Mouse (Mus musculus): Measurements from ENCODE around the gene Prss33. TPM values are rescaled to one million over a fixed set of nuclear protein-coding genes. Genes with fewer than 3 reads are reported as not detected.
A peak's percentile ranks its signal among the peaks of the same experiment; 100 is the strongest.

Prss33 gene
- polyA plus RNA-seq, 1 experiment from 2014 or later: not detected

GRCm38 (mm10) chr17:23853292-23853691 is 17.4 kb upstream of the Prss33 start:
- 38% methylated on average over 5 of the region's 5 CpGs for WGBS
- H3K4me3 ChIP-seq: no peak overlapping the region
- no peak overlapping the region for H3K27ac ChIP-seq
- ATAC-seq (replicated peaks; ENCODE audit: insufficient number of reproducible peaks, insufficient read depth, low FRiP score, low read depth): no peak
- H3K9ac ChIP-seq: no peak overlapping the region
- H3K27me3 ChIP-seq: no peaks in the 10 kb centered on the region
- no peaks in the 10 kb centered on the region for H3K36me3 ChIP-seq
- H3K4me2 ChIP-seq: no peak overlapping the region
- H3K4me1 ChIP-seq (replicated peaks): peaks cover 6% of the 10 kb centered on the region
- no peaks in the 10 kb centered on the region for H3K9me3 ChIP-seq (replicated peaks)

DNA sequence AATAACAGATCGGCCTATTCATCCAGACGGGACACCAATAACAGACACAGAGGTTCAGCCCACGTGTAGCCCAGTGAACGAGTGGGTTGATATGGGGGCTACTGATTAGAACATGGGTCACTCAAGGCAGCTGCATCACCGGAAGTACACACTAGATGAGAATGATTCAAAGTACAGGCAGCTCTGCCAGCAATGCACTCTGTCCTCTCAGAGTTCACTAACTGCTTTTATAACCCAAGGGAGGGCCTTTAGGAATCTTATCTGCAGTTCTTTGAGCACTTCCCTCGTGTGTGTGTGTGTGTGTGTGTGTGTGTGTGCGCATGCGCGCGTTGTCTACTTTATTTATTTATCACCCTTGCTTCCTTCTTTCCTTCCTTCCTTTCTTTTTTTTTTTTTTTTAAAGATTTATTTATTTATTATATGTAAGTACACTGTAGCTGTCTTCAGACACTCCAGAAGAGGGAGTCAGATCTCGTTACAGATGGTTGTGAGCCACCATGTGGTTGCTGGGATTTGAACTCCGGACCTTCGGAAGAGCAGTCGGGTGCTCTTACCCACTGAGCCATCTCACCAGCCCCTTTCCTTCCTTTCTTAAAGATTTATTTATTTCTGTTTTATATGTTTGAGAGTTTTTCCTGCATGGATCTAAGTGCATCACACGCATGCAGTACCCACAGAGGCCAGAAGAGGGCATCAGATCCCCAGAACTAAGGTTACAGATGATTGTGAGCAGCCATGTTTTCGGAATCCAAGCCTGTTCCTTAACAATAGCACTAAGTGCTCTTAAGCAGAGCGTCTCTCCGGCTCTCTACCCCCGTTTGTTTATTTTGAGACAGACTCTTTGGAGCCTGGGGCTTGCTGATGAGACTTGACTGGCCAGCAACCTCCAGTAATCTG is 15.2 kb upstream of the Prss33 start:
- H3K9ac ChIP-seq: no peak overlapping the region
- no peak; the same call in 1 of the 2 replicates for ATAC-seq (replicated peaks; ENCODE audit: insufficient number of reproducible peaks, insufficient read depth, low FRiP score, low read depth)
- WGBS: 47% methylated on average over 18 of the region's 19 CpGs

GRCm38 (mm10) chr17:23850028-23850427 is 14.2 kb upstream of the Prss33 start:
- no peaks in the 10 kb centered on the region for H3K27me3 ChIP-seq
- no peaks in the 10 kb centered on the region for H3K36me3 ChIP-seq
- WGBS: 65% methylated on average over 2 of the region's 2 CpGs
- H3K9ac ChIP-seq: no peak overlapping the region
- H3K9me3 ChIP-seq (replicated peaks): no peaks in the 10 kb centered on the region
- no peak overlapping the region for H3K4me2 ChIP-seq
- no peak overlapping the region for H3K4me3 ChIP-seq
- no peak for ATAC-seq (replicated peaks; ENCODE audit: insufficient number of reproducible peaks, insufficient read depth, low FRiP score, low read depth)
- H3K4me1 ChIP-seq (replicated peaks): peaks cover 6% of the 10 kb centered on the region
- H3K27ac ChIP-seq: no peak overlapping the region

More for the DNA sequence above, 15.2 kb upstream of the Prss33 start:
- H3K4me1 ChIP-seq (replicated peaks): peaks cover 6% of the 10 kb centered on the region
- H3K9me3 ChIP-seq (replicated peaks): no peaks in the 10 kb centered on the region
- no peak overlapping the region for H3K4me2 ChIP-seq
- no peaks in the 10 kb centered on the region for H3K36me3 ChIP-seq
- H3K4me3 ChIP-seq: no peak overlapping the region
- no peaks in the 10 kb centered on the region for H3K27me3 ChIP-seq
- H3K27ac ChIP-seq: no peak overlapping the region

DNA sequence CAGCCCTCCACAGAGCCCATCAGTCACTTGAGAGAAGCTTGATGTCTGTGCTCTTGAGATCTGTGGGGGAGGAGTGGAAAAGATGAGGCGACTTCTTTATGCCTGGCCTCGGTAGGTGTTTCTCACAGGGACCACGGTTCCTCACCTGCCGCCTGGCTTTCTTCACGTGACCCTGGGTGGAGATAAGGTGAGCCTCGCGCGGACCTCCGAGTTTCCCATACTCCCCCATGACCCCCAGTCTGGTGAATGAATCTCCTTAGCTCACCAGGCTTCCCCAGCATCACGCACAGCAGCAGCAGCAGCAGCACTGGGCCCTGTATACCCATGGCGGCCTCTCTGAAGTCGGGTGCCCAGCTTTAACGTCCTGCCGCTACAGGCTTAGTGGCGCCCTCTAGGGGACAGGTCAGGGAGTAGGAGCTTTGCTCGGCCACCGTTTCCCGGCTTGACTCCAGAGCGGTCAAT is 8.0 kb upstream of the Prss33 start, which contains the start of the genes Prss32 and Prss41:
Gene Prss32 (plus strand): TSS at position 44 of the 462 bp plus-strand sequence.
Gene Prss41 (minus strand): TSS at position 361 of the 462 bp plus-strand sequence.
- peak within 1 kb of the TSS; percentile 42 for H3K4me2 ChIP-seq
- no peak within 1 kb of the TSS for H3K27ac ChIP-seq
- peak; percentile 29 for ATAC-seq (replicated peaks; ENCODE audit: insufficient number of reproducible peaks, insufficient read depth, low FRiP score, low read depth)
- 0 out of 2 replicates have a peak, but pooled peaks cover 2% of the 10 kb centered on the region for H3K4me1 ChIP-seq (replicated peaks)
- H3K4me3 ChIP-seq: 0 out of 2 replicates have a peak within 1 kb of the TSS, but pooled peaks have one; percentile 0
- no peak within 1 kb of the TSS for H3K9ac ChIP-seq
- no peaks in the 10 kb centered on the region for H3K36me3 ChIP-seq
- 16% methylated on average over 19 of the region's 19 CpGs for WGBS
- no peaks in the 10 kb centered on the region for H3K9me3 ChIP-seq (replicated peaks)
- peaks cover 13% of the 10 kb centered on the region for H3K27me3 ChIP-seq

- WGBS: 43% methylated on average over 23 of the region's 23 CpGs
- Histone ChIP-seq H3K9me3 (replicated peaks) (no peaks in the 10 kb centered on the region), H3K4me3 (0 out of 2 replicates have a peak overlapping the region, but pooled peaks have one; percentile 0), H3K27ac (no peak overlapping the region), H3K27me3 (peaks cover 13% of the 10 kb centered on the region), H3K4me1 (replicated peaks) (0 out of 2 replicates have a peak, but pooled peaks cover 2% of the 10 kb centered on the region), H3K4me2 (0 out of 2 replicates have a peak overlapping the region, but pooled peaks have one; percentile 42), H3K9ac (no peak overlapping the region), H3K36me3 (no peaks in the 10 kb centered on the region)
- ATAC-seq (replicated peaks; ENCODE audit: insufficient number of reproducible peaks, insufficient read depth, low FRiP score, low read depth): no peak
Measured at GRCm38 (mm10) chr17:23843141-23843811, 7.4 kb upstream of the Prss33 start.

- Histone ChIP-seq H3K27me3 (peaks cover 26% of the 10 kb centered on the region), H3K4me2 (no peak overlapping the region), H3K27ac (no peak overlapping the region), H3K4me3 (no peak overlapping the region), H3K36me3 (no peaks in the 10 kb centered on the region), H3K9ac (no peak overlapping the region), H3K9me3 (replicated peaks) (no peaks in the 10 kb centered on the region), H3K4me1 (replicated peaks) (0 out of 2 replicates have a peak, but pooled peaks cover 2% of the 10 kb centered on the region)
- no peak for ATAC-seq (replicated peaks; ENCODE audit: insufficient number of reproducible peaks, insufficient read depth, low FRiP score, low read depth)
- 33% methylated on average over 4 of the region's 4 CpGs for WGBS
Measured at GRCm38 (mm10) chr17:23841145-23841544, 5.3 kb upstream of the Prss33 start.

DNA sequence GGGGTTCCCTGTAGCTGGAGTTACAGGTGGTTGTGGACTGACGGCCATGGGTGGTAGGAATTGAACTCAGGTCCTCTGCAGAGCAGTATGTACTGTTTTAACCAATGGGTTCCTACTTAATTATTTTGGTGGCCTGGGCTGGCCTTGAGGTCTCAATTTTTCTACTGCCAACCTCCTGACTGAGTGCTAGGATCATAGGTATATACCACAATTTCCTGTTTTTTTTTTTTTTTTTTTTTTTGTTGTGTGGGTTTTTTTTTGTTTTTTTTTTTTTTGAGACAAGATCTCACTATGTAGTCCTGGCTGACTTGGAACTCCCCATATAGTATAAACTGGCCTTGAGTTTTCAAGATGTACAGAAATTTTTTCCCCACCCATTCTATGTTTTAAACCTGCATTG is 4.7 kb downstream of the Prss33 start:
- Histone ChIP-seq H3K4me2 (no peak overlapping the region), H3K27me3 (peaks cover 60% of the 10 kb centered on the region), H3K4me3 (no peak overlapping the region), H3K9ac (no peak overlapping the region), H3K4me1 (replicated peaks) (peaks cover 18% of the 10 kb centered on the region), H3K36me3 (peaks cover 5% of the 10 kb centered on the region), H3K27ac (no peak overlapping the region), H3K9me3 (replicated peaks) (no peaks in the 10 kb centered on the region)
- ATAC-seq (replicated peaks; ENCODE audit: insufficient number of reproducible peaks, insufficient read depth, low FRiP score, low read depth): no peak
- WGBS: 91% methylated on average over 1 of the region's 1 CpGs

- peak within 1 kb of the TSS; percentile 84 for H3K4me3 ChIP-seq
- WGBS: under 1% methylated on average over 41 of the region's 42 CpGs
- peak within 1 kb of the TSS; percentile 82 for H3K27ac ChIP-seq
- H3K9me3 ChIP-seq (replicated peaks): no peaks in the 10 kb centered on the region
- H3K4me2 ChIP-seq: peak within 1 kb of the TSS; percentile 83
- H3K4me1 ChIP-seq (replicated peaks): peaks cover 18% of the 10 kb centered on the region
- H3K9ac ChIP-seq: peak within 1 kb of the TSS; percentile 76
- peaks cover 25% of the 10 kb centered on the region for H3K36me3 ChIP-seq
- H3K27me3 ChIP-seq: peaks cover 40% of the 10 kb centered on the region
- peak; percentile 94 for ATAC-seq (replicated peaks; ENCODE audit: insufficient number of reproducible peaks, insufficient read depth, low FRiP score, low read depth)
Measured at GRCm38 (mm10) chr17:23829064-23829619, 6.7 kb downstream of the Prss33 start, which contains the start of gene Elob. Elob (minus strand) TSS chr17:23829136.

- Histone ChIP-seq H3K4me1 (replicated peaks) (peaks cover 18% of the 10 kb centered on the region), H3K9ac (peak overlapping the region; percentile 76), H3K36me3 (peaks cover 31% of the 10 kb centered on the region), H3K4me3 (peak overlapping the region; percentile 84), H3K27ac (peak overlapping the region; percentile 82), H3K4me2 (peak overlapping the region; percentile 83), H3K27me3 (peaks cover 34% of the 10 kb centered on the region), H3K9me3 (replicated peaks) (no peaks in the 10 kb centered on the region)
- ATAC-seq (replicated peaks; ENCODE audit: insufficient number of reproducible peaks, insufficient read depth, low FRiP score, low read depth): peak; percentile 80
- WGBS: under 1% methylated on average over 47 of the region's 47 CpGs
Measured at GRCm38 (mm10) chr17:23828271-23829001, 7.4 kb downstream of the Prss33 start.

DNA sequence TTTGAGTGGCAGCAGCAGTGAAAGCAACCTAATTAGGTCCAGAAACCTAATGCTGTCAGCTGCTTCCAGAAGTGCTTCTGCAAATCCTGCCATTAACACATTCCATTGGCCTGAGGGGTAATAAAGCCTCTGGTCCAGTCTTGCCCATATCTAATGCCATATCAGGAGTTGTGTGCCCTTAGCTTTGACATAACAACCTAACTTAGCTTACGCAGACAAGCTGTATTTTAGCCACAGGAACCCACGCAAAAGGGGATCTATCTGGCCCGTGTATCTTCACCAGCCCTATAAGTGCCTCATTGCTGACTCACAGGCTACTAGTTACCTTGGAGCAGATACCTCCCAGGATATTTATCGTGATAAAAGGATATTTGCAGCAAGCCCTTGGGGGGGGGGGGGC is 10.3 kb downstream of the Prss33 start:
- H3K9me3 ChIP-seq (replicated peaks): no peaks in the 10 kb centered on the region
- no peak overlapping the region for H3K4me3 ChIP-seq
- 83% methylated on average over 4 of the region's 4 CpGs for WGBS
- ATAC-seq (replicated peaks; ENCODE audit: insufficient number of reproducible peaks, insufficient read depth, low FRiP score, low read depth): no peak
- peaks cover 59% of the 10 kb centered on the region for H3K36me3 ChIP-seq
- peaks cover 18% of the 10 kb centered on the region for H3K4me1 ChIP-seq (replicated peaks)
- H3K4me2 ChIP-seq: no peak overlapping the region
- H3K27ac ChIP-seq: no peak overlapping the region
- no peak overlapping the region for H3K9ac ChIP-seq
- peaks cover 8% of the 10 kb centered on the region for H3K27me3 ChIP-seq

All from heart, embryonic 15.5 days (tissue).